Mouse (Mus musculus): ENCODE results near the gene Cyp4f17. TPM values are rescaled to one million over a fixed set of nuclear protein-coding genes. Genes with fewer than 3 reads are reported as not detected.
"Not testable (repeated sequence)": the region's sequence is repeated elsewhere in the genome, so short reads cannot be mapped to it uniquely, and the experiment has no call there.

Cyp4f17 gene
- polyA plus RNA-seq (2012; rRNA removed): 19.5 and 25.7 TPM in 2 replicates

DNA sequence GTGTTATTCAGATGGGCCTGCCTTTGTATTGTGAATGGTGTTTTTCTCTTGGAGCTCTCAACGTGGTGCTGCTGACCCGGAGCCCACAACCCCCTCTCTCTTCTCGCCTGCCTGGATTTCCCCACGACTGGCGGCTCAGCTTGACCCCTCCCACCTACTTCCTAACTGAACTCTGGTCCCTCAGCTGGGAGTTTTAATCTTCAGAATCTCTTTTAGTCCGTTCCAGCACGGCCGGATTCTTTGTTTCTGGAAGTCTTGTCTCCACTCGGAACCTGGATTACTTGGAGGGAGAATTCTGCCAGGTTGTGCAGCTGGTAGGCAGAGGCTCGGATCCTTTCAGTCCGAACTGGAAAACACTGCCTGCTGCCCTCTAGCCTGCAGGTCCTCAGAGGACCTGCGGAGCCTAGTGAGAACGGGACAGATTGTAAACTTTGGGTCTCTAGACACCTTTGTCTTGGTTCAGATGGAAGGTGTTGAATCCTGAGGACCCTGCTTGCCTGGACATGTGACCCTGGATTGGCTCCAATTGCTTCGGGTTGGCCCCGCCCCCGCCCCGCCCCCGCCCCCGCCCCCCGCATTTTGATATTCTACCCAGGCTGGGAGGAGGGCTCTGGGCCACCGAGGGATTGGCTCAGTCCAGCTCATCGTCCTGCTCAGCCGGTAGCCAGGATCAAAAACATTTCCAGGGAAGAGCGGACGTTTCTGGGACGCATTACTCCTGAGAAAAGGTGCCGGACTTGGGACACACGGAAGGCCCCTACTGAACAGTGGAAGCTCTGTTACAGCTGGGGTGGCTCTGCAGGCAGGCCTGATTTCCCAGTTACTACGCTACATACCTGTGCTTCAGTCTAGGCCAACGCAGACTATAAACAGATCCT lies at the start of gene Cyp4f17:
TSS of gene Cyp4f17 (plus strand) at position 200 of the 878 bp plus-strand sequence.
- no peak for DNase-seq (ENCODE audit: low read depth)

DNA sequence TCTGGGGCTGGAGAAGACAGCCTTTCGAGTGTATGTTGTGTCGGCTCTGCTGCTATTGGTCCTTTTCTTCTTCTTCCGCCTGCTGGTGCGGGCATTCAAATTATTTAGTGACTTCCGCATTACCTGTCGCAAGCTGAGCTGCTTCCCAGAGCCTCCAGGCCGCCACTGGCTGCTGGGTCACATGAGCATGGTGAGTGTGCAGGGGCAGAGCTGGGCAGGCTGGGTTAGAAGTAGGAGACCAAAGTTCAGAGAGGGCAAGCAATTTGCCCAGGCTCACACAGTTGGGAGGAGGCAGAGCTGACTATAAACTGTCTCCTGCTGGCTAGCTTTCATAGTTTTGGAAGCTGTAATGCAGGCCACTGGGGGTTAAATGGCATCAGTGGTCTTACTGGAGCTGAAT lies 37.4 kb upstream of the Cyp4f17 start:
- no peak for DNase-seq (ENCODE audit: low read depth)

DNA sequence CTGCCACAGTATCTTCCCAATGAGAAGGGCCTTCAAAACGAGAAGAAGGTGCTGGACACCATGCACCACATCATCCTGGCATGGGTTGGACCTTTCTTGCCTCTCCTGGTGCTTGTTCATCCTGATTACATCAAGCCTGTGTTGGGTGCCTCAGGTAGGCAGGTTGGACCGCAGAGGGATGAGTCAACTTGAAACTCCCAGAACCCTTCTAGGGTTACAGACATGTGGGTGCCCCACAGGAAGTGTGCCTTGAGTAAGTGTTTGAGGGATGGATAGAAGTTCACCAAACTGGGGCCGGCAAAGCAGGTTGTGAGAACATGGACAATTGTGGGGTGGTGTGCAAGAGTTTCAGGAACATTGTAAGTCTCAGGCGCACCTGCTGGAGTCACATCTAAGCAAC lies 35.1 kb upstream of the Cyp4f17 start:
- DNase-seq (ENCODE audit: low read depth): no peak

DNA sequence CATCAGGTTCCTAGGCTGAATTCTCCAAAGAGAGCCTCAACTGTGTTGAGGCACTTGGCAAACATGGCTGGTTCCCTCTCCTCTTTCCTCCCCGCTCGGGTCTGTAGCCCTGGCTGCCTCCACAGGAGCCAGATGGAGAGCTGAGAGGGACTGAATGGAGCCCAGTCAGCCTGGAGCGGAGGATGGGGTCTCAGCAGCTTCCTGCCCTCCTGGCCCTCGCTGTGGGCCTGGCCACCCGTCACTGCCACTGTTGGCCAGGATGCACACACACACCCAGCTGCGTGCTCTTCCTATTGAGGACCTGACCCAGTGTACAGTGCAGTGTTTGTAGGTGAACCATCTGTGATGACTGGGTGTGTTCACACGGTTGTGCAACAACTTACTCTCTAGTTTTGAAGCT lies 33.7 kb upstream of the Cyp4f17 start:
- DNase-seq (ENCODE audit: low read depth): no peak

DNA sequence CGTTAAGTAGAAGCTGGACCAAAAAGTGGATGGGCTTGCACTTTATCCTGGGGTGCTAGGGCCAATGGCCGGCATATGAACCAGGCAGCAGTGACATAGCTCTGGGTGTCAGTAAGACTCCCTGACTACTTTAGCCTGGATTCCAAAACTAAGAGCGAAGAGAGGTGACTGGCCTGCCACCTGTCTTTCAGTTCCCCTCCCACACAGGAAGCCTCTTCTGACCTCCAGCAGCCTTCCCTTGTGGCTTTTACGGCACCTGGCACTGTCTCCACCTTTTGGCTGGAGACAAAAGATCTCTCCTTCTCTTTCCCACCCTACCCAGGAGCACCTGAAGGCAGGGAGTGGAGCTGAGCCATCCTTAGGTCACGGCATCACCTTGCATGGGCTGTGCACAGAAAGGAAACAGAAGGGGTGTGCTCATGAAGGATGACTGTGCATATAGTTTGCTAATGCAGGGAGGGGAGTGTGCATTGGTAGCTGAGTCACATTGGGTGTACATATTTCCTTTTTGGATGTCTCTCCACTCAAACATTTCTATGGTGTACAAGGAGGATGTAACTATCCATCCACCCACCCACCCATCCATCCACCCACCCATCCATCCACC lies 30.8 kb upstream of the Cyp4f17 start:
- DNase-seq (ENCODE audit: low read depth): no peak

DNA sequence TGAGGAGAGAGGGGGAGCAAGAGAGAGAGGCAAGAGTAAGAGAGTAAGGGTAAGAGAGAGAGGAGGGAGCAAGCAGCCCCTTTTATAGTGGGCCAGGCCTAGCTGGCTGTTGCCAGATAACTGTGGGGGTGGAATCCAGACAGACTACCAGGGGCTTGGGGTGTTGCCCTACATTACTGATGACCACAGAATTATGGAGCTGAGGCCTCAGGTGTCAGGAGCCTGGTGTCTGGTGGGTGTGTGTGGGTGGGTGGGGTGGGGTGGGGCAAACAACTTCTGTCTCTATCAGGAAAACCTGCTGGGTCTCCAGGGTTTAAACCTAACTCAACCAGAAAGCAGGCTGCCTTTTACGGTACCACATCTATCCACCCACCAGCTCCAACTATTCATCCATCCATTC lies 28.6 kb upstream of the Cyp4f17 start:
- DNase-seq (ENCODE audit: low read depth): no peak

DNA sequence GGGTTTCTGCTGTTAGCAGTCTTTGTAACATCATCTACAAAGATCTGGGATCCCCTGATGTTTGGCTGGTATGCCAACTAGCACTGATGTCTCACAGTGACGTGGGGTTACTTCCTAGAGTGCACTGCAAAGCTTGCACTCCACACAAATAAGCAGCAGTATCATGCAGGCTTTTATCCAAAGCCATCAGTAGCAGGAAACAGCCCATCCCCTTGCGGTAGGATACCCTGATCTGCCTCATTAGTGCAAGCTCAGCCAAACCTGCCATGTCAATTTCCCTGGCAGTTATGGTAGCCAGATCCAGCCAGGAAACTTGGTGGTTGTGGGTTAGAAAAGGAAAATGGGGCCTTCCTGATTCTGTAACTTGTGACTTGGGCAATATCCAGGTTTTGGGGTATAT lies 27.1 kb upstream of the Cyp4f17 start:
- DNase-seq (ENCODE audit: low read depth): no peak

DNA sequence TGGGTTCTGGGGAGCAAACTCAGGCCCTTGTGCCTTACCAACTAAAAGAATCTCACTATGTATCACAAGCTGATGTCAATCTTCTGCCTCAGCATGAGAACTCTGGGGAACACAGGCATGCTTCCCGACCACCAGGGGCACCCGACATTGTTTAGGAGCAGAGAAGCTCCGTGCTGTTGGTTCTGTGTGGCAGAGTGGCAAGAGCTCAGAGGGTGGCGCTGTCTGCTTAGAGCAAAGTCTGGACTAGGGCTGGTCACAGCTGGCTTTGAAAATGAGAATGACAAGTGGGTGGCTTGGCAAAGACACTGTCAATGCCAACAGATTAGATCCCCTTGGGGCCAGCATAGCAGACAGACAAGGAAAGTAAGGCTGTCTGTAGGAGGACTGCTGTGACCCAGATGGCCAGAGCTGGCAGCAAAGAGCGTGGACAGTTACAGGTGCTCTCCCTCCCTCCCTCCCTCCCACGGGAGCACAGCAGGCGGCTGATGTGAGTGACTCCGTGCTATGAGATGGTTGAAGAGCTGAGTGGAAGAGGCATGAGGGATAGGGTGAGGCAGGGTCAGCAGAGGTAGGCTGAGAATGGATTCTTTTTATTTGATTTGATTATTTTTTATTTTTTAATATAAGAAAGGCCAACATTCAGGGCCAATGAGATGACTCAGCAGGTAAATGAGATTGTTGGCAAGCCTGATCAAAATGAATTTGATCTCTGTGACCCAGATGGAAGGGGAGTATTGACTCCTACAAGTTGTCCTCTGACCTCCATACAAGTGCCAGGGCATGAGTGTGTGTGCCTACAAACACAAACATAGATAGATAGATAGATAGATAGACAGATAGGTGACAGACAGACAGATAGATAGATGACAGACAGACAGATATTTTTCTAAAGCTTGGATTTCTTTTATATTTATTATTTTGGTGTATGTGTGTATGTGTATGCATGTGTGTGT lies 26.0 kb upstream of the Cyp4f17 start:
- DNase-seq (ENCODE audit: low read depth): no peak

DNA sequence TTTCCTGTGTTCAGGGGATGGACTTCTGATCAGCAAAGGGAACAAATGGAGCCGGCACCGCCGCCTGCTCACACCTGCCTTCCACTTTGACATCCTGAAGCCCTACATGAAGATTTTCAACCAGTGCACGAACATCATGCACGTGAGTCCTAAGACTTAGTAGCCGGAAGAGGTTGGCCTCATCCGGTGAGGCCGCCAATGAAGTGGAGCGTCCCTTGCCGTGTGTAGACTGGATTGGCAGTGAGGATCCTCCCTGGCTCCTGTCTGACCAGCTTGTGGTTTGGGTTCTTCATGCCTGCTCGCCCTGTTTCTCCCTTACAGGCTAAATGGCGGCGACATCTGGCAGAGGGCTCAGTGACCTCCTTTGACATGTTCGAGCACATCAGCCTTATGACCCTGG lies 24.1 kb upstream of the Cyp4f17 start:
- no peak for DNase-seq (ENCODE audit: low read depth)

DNA sequence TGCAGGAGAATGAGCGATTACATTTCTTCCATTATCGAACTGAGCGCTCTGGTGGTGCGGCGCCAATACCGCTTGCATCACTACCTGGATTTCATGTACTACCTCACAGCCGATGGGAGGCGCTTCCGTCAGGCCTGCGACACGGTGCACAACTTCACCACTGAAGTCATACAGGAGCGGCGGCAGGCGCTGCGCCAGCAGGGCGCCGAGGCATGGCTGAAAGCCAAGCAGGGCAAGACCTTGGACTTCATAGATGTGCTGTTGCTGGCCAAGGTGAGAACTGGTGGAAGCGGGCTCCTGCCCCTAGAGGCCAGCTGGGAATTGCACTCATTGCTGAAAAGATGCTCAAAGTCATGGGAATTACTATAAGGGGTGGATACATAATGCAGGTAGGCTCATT lies 22.6 kb upstream of the Cyp4f17 start:
- no peak for DNase-seq (ENCODE audit: low read depth)

DNA sequence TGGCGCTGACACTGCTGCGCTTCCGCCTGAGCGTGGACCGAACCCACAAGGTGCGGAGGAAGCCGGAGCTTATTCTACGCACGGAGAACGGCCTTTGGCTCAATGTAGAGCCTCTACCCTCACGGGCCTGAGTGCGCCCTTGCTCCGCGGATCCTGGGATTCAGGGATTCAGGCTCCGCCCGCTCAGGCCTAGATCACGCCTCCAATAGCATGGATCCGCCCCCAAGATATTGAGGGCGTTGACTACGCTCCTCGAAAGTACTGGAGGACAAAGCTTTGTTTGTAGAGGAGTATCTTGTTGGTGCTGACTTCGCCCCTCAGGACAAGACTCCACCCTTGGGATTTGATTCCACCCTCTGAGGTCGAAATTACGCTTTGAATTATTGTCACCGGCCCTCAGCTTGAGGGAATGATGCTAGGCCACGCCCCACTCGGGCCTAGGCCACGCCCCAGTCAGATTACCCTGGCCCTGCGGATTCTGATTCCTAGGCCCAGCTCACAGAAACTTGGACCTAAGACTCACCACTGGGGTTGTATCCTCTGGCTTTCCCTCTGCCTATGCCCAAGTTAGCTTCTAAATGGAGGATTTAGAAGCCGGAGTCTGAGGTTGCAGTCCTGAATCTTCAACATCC lies 13.4 kb upstream of the Cyp4f17 start:
- DNase-seq (ENCODE audit: low read depth): no peak

DNA sequence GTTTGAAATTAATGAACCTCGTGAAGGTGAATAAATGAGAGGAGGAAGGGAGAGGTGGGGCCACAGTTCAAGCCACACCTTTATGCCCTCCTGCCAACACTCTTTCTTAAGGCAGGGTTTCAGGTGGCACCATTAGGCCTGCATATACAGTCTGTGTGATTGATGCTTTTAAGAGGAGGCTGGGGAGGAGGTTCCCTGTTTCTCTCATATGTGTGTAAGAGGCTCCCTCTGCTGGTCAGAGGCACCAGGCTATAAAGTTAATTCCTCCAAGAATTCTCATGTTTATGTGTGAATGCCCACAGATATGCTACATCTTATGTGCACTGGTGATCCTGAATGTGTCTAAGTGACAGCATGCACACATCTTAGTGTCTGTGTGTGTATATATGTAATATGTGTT lies 11.2 kb upstream of the Cyp4f17 start:
- no peak for DNase-seq (ENCODE audit: low read depth)

DNA sequence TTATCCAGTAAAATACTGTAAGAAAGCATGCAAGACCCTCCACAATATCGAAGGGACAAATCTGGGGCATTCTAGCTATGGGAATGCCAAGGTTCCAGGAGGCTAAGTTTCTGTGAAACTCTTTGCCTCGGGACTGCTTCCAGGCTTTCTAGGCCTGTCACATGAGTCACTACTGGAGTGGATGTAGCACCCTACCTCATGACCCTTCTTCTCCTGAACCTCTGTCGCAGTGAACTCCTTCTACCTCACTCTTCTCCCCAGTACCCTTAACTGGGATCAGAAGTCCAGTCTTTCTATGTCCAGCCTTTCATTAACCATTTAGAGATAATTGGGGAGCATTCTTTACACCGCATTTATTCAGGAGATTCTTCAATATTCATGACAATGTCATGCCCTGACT lies 5.3 kb upstream of the Cyp4f17 start:
- DNase-seq (ENCODE audit: low read depth): not testable (repeated sequence)

DNA sequence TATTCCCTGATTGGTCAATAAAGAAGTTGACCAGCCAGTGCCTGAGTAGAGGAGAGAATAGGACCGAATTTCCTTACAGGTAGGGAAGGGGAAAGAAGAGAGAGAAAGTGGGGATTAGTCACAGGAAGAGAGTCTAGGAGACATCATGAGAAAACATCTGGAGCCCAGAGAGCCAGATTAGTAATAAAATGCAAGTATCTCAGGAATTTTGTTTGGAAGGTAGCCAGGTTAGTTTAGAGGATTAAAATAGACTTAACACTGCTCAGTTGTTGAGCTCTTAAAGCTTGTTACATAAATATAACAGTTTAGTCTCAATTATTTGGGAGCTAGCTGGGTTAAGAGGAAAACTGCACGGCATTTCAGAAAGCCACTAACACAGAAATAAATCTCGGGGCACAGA lies 4.8 kb upstream of the Cyp4f17 start:
- no peak for DNase-seq (ENCODE audit: low read depth)

DNA sequence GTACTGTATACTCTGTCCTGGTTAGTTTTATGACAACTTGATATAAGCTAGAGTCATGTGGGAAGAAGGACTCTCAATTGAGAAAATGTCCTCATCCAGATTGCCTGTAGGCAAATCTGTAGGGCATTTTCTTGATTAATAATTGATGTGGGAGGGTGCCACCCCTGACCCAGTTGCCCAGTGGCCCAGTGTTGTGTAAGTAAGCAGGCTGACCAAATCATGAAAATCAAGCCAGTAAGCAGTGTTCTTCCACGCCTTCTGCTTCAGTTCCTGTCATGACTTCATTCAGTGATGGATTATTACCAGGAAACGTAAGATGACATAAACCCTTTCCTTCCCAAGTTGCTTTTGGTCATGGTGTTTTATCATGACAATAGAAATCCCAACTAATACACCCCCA lies 2.7 kb upstream of the Cyp4f17 start:
- no peak for DNase-seq (ENCODE audit: low read depth)

DNA sequence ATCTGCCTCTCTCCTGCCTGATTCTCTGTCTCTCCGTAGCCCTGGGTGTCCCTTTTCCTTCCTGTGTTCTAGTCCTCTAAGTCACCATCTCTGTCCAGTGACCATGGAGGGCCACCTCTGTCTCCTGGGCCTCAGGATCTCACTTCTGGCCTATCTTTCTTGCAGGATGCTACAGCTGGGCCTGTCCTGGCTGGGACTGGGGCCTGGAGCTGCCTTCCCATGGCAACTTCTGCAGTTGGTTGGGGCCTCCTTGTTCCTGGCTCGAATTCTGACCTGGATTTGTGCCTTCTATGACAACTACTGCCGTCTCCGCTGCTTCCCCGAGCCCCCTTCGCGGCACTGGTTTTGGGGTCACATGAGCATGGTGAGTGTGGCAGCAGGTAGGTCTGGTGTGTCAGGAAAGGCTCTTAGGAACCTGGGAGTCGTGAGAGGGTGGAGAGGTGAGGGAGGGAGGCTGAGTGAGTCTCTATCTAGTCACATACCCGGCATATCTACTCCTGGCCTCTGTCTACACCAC lies 937 bp downstream of the Cyp4f17 start:
- DNase-seq (ENCODE audit: low read depth): no peak

DNA sequence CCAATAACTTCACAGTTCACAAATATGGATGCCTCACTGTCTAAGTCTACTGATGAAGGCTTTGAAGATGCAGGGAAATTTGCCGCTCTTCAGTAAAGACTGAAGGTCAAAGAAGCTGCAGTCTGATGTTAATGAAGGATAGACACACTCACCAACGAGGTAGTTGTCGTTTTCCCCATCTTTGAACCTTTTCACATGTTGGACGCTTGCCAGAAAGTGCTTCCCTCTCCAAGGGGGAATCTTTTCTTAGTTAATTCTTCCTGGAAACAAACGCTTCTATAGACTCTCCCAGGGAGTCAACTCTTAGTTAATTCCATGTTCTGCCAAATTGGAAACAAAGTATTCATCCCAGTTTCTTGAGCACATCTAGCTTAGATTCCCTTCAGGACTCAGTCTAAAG lies 10.3 kb downstream of the Cyp4f17 start:
- DNase-seq (ENCODE audit: low read depth): no peak

DNA sequence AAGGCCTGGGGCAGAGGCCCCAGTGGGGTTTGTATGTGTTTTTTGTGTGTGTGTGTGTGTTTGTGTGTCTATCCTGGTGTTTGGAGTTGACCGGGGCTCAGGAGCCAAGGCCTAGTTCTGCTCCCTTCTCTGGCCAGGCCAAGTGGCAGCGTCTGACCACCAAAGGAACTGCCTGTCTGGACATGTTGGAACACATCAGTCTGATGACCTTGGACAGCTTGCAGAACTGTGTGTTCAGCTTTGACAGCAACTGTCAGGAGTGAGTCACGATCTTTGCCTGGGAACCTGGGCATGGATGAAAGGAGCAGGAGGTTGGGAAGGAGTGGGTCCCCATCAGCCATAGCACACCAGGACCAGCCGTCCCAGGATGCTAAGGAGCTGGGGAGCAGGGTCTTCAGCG lies 16.1 kb downstream of the Cyp4f17 start:
- no peak for DNase-seq (ENCODE audit: low read depth)

DNA sequence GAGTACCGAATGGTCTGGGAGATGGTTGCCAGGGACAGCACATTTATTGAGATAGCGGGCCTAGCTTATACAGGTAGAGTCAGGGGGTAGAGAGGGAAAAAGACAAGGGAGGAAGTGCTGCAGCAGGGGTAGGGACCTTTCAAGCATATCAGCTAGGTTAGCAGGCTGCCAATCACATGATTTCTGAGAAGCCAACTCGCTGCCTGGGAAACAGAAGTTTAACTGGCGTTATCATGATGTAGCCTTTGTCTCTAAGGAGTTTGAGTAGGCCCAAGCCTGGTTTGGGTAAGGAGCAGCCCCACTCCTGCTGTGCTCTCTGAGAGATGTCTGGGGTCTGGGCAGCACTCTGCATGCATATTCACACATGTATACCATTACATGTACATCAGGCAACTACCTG lies 16.5 kb downstream of the Cyp4f17 start:
- no peak for DNase-seq (ENCODE audit: low read depth)

DNA sequence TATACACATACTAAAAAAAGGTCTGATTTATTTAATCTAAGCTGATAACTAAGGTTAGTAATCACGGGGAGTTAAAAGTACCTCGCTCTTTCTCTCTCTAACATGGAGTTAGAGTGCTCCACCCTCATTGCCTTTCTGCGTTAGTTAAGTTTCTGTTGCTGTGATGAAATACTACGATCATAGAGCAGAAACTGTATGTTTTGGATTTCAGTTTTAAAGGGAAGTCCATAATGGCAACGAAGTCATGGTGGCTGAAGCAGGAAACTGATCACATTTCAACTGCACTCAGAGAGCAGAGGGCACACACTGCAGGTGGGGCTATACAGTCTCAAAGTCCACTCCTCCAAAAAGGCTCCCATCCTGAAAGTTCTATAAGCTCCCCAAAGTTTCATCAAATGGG lies 17.0 kb downstream of the Cyp4f17 start:
- DNase-seq (ENCODE audit: low read depth): no peak

DNA sequence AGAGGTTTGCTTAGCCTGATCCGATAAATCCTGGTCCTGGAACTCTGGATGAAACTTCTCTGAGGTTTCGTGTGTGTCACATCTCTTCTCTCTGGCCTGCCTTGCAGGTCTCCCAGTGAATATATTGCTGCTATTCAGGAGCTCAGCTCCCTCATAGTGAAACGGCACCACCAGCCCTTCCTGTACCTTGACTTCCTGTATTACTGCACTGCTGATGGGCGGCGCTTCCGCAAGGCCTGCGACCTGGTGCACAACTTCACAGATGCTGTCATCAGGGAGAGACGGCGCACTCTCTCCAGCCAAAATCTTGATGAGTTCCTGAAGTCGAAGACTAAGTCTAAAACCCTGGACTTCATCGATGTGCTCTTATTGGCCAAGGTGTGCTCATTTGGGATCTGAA lies 18.0 kb downstream of the Cyp4f17 start:
- no peak for DNase-seq (ENCODE audit: low read depth)

DNA sequence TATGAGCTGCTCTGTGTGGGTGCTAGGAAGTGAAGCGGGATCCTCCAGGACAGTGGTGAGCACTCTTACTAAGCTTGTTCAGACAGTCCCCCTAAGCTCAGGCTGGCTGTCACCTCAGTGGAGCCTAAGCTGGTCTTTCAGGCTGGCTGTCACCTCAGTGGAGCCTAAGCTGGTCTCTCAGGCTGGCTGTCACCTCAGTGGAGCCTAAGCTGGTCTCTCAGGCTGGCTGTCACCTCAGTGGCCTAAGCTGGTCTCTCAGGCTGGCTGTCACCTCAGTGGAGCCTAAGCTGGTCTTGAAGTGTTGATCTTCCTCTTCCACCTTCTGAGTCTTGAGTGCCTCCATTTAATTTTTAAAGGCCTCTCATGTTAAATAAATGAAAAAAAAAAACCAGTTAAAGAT lies 20.5 kb downstream of the Cyp4f17 start:
- not testable (repeated sequence) for DNase-seq (ENCODE audit: low read depth)
